Mouse (Mus musculus): ENCODE measurements around the gene Myog. TPM values are rescaled to one million over a fixed set of nuclear protein-coding genes. Genes with fewer than 3 reads are reported as not detected.
A peak's percentile ranks its signal among the peaks of the same experiment; 100 is the strongest.

The Myog gene
- polyA plus RNA-seq, 1 experiment = 22.0 TPM

- H3ac ChIP-seq (ENCODE audit: control insufficient read depth, insufficient read length, low read depth) = no peak overlapping the region
- no peaks in the 10 kb centered on the region for H3K79me3 ChIP-seq (ENCODE audit: low read depth)
- H3K4me3 ChIP-seq (ENCODE audit: insufficient read depth, poor library complexity, severe bottlenecking) = no peak overlapping the region
- H3K36me3 ChIP-seq (ENCODE audit: control insufficient read depth, insufficient read depth) = no peaks in the 10 kb centered on the region
- H3K79me2 ChIP-seq (ENCODE audit: control insufficient read depth, insufficient read depth) = no peaks in the 10 kb centered on the region
- TF ChIP-seq CTCF (IDR thresholded peaks at IDR 0.05; ENCODE audit: control insufficient read depth, insufficient read depth, insufficient read length) = no peak
- no peak for TF ChIP-seq MYOD1 (IDR thresholded peaks at IDR 0.05; ENCODE audit: control insufficient read depth, insufficient read length, low read depth)
- TF ChIP-seq MYOG (IDR thresholded peaks at IDR 0.05; ENCODE audit: control insufficient read depth, extremely low read depth, insufficient read length) = no peak
- TF ChIP-seq USF1 (IDR thresholded peaks at IDR 0.05; ENCODE audit: low read depth) = no peak
- TF ChIP-seq MAX (IDR thresholded peaks at IDR 0.05) = no peak
- TF ChIP-seq CEBPB (IDR thresholded peaks at IDR 0.05; ENCODE audit: low read depth) = no peak
- no peak for TF ChIP-seq FOSL1 (IDR thresholded peaks at IDR 0.05; ENCODE audit: insufficient read depth, low read length, poor library complexity, severe bottlenecking)
- H3K27me3 ChIP-seq (ENCODE audit: control insufficient read depth, insufficient read depth, insufficient read length) = no peaks in the 10 kb centered on the region
Measured at GRCm38 (mm10) chr1:134288239-134288638, 1.6 kb upstream of the Myog start.

GRCm38 (mm10) chr1:134290300-134290699, 511 bp downstream of the Myog start:
- TF ChIP-seq CTCF (IDR thresholded peaks at IDR 0.05; ENCODE audit: control insufficient read depth, insufficient read depth, insufficient read length) (no peak), MYOG (IDR thresholded peaks at IDR 0.05; ENCODE audit: control insufficient read depth, extremely low read depth, insufficient read length) (no peak), CEBPB (IDR thresholded peaks at IDR 0.05; ENCODE audit: low read depth) (no peak), USF1 (IDR thresholded peaks at IDR 0.05; ENCODE audit: low read depth) (no peak), FOSL1 (IDR thresholded peaks at IDR 0.05; ENCODE audit: insufficient read depth, low read length, poor library complexity, severe bottlenecking) (no peak), MAX (IDR thresholded peaks at IDR 0.05) (no peak), MYOD1 (IDR thresholded peaks at IDR 0.05; ENCODE audit: control insufficient read depth, insufficient read length, low read depth) (no peak)
- Histone ChIP-seq H3K27me3 (ENCODE audit: control insufficient read depth, insufficient read depth, insufficient read length) (no peaks in the 10 kb centered on the region), H3ac (ENCODE audit: control insufficient read depth, insufficient read length, low read depth) (no peak overlapping the region), H3K79me2 (ENCODE audit: control insufficient read depth, insufficient read depth) (no peaks in the 10 kb centered on the region), H3K36me3 (ENCODE audit: control insufficient read depth, insufficient read depth) (no peaks in the 10 kb centered on the region), H3K79me3 (ENCODE audit: low read depth) (no peaks in the 10 kb centered on the region), H3K4me3 (ENCODE audit: insufficient read depth, poor library complexity, severe bottlenecking) (no peak overlapping the region)

DNA sequence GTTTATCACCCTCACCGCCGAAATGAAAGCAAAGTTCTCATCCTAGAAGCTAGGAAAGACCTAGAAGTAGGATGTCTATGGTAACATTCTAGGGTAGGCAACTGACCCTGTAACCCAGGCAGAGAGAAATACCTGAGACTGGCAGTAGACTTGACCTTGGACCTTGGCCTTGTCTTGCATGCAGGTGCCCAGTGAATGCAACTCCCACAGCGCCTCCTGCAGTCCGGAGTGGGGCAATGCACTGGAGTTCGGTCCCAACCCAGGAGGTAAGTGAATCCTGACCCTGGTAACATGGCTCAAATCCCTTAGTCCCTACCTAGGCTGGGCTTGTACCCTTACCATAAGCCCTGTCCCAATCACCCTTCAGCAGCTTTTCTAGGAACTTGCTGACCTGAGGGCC, 1.1 kb downstream of the Myog start:
- H3K4me3 ChIP-seq (ENCODE audit: insufficient read depth, poor library complexity, severe bottlenecking) = no peak overlapping the region
- no peaks in the 10 kb centered on the region for H3K27me3 ChIP-seq (ENCODE audit: control insufficient read depth, insufficient read depth, insufficient read length)
- H3K79me3 ChIP-seq (ENCODE audit: low read depth) = no peaks in the 10 kb centered on the region
- no peak overlapping the region for H3ac ChIP-seq (ENCODE audit: control insufficient read depth, insufficient read length, low read depth)
- peak; percentile 43 for TF ChIP-seq CTCF (IDR thresholded peaks at IDR 0.05; ENCODE audit: control insufficient read depth, insufficient read depth, insufficient read length)
- no peak for TF ChIP-seq USF1 (IDR thresholded peaks at IDR 0.05; ENCODE audit: low read depth)
- no peak for TF ChIP-seq MYOG (IDR thresholded peaks at IDR 0.05; ENCODE audit: control insufficient read depth, extremely low read depth, insufficient read length)
- TF ChIP-seq MYOD1 (IDR thresholded peaks at IDR 0.05; ENCODE audit: control insufficient read depth, insufficient read length, low read depth) = no peak
- H3K79me2 ChIP-seq (ENCODE audit: control insufficient read depth, insufficient read depth) = no peaks in the 10 kb centered on the region
- no peaks in the 10 kb centered on the region for H3K36me3 ChIP-seq (ENCODE audit: control insufficient read depth, insufficient read depth)

DNA sequence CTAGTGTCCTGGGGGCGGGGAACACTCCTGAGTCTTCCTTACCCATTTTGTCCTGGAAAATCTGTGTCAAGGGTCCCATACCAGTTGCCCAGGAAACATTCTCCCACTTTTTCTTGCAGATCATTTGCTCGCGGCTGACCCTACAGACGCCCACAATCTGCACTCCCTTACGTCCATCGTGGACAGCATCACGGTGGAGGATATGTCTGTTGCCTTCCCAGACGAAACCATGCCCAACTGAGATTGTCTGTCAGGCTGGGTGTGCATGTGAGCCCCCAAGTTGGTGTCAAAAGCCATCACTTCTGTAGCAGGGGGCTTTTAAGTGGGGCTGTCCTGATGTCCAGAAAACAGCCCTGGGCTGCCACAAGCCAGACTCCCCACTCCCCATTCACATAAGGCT, 1.8 kb downstream of the Myog start:
- no peaks in the 10 kb centered on the region for H3K36me3 ChIP-seq (ENCODE audit: control insufficient read depth, insufficient read depth)
- H3K4me3 ChIP-seq (ENCODE audit: insufficient read depth, poor library complexity, severe bottlenecking) = no peak overlapping the region
- no peaks in the 10 kb centered on the region for H3K79me2 ChIP-seq (ENCODE audit: control insufficient read depth, insufficient read depth)
- no peaks in the 10 kb centered on the region for H3K27me3 ChIP-seq (ENCODE audit: control insufficient read depth, insufficient read depth, insufficient read length)
- H3ac ChIP-seq (ENCODE audit: control insufficient read depth, insufficient read length, low read depth) = no peak overlapping the region
- no peak for TF ChIP-seq MAX (IDR thresholded peaks at IDR 0.05)
- TF ChIP-seq CEBPB (IDR thresholded peaks at IDR 0.05; ENCODE audit: low read depth) = no peak
- no peak for TF ChIP-seq FOSL1 (IDR thresholded peaks at IDR 0.05; ENCODE audit: insufficient read depth, low read length, poor library complexity, severe bottlenecking)
- no peak for TF ChIP-seq USF1 (IDR thresholded peaks at IDR 0.05; ENCODE audit: low read depth)
- TF ChIP-seq MYOG (IDR thresholded peaks at IDR 0.05; ENCODE audit: control insufficient read depth, extremely low read depth, insufficient read length) = no peak
- no peak for TF ChIP-seq CTCF (IDR thresholded peaks at IDR 0.05; ENCODE audit: control insufficient read depth, insufficient read depth, insufficient read length)
- TF ChIP-seq MYOD1 (IDR thresholded peaks at IDR 0.05; ENCODE audit: control insufficient read depth, insufficient read length, low read depth) = no peak
- no peaks in the 10 kb centered on the region for H3K79me3 ChIP-seq (ENCODE audit: low read depth)

DNA sequence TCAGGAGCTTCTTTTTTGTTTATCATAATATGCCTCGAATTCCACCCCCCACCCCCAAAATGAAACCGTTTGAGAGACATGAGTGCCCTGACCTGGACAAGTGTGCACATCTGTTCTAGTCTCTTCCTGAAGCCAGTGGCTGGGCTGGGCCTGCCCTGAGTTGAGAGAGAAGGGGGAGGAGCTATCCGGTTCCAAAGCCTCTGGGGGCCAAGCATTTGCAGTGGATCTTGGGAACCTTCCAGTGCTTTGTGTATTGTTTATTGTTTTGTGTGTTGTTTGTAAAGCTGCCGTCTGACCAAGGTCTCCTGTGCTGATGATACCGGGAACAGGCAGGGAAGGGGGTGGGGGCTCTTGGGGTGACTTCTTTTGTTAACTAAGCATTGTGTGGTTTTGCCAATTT, 2.3 kb downstream of the Myog start:
- no peak for TF ChIP-seq MYOG (IDR thresholded peaks at IDR 0.05; ENCODE audit: control insufficient read depth, extremely low read depth, insufficient read length)
- no peak for TF ChIP-seq MYOD1 (IDR thresholded peaks at IDR 0.05; ENCODE audit: control insufficient read depth, insufficient read length, low read depth)
- TF ChIP-seq FOSL1 (IDR thresholded peaks at IDR 0.05; ENCODE audit: insufficient read depth, low read length, poor library complexity, severe bottlenecking) = no peak
- TF ChIP-seq CEBPB (IDR thresholded peaks at IDR 0.05; ENCODE audit: low read depth) = no peak
- TF ChIP-seq MAX (IDR thresholded peaks at IDR 0.05) = no peak
- TF ChIP-seq USF1 (IDR thresholded peaks at IDR 0.05; ENCODE audit: low read depth) = no peak
- TF ChIP-seq CTCF (IDR thresholded peaks at IDR 0.05; ENCODE audit: control insufficient read depth, insufficient read depth, insufficient read length) = no peak
- Histone ChIP-seq H3K27me3 (ENCODE audit: control insufficient read depth, insufficient read depth, insufficient read length) (no peaks in the 10 kb centered on the region), H3K4me3 (ENCODE audit: insufficient read depth, poor library complexity, severe bottlenecking) (no peak overlapping the region), H3ac (ENCODE audit: control insufficient read depth, insufficient read length, low read depth) (no peak overlapping the region), H3K79me2 (ENCODE audit: control insufficient read depth, insufficient read depth) (no peaks in the 10 kb centered on the region), H3K36me3 (ENCODE audit: control insufficient read depth, insufficient read depth) (no peaks in the 10 kb centered on the region), H3K79me3 (ENCODE audit: low read depth) (no peaks in the 10 kb centered on the region)

DNA sequence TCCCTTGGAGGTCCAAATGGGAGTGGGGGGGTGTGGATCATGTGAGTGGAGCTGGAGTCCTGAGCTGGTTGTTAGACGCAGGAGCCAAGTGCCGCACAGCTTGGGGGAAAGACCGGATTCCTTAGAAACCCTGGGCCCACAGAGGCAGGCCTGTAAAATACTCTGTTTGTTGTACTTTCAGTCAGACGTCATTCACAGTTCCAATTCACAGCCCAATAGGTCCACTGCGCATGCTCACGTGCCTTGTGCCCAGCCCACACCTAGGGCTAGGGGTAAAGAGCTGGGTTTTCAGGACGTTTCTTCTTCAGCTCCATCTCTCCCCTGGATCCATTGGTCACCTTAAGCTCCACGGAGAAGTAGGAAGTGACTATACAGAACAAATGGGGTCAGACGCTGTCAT, 2.8 kb downstream of the Myog start:
- no peak overlapping the region for H3K4me3 ChIP-seq (ENCODE audit: insufficient read depth, poor library complexity, severe bottlenecking)
- no peaks in the 10 kb centered on the region for H3K79me3 ChIP-seq (ENCODE audit: low read depth)
- no peak overlapping the region for H3ac ChIP-seq (ENCODE audit: control insufficient read depth, insufficient read length, low read depth)
- no peaks in the 10 kb centered on the region for H3K36me3 ChIP-seq (ENCODE audit: control insufficient read depth, insufficient read depth)
- no peaks in the 10 kb centered on the region for H3K79me2 ChIP-seq (ENCODE audit: control insufficient read depth, insufficient read depth)
- no peaks in the 10 kb centered on the region for H3K27me3 ChIP-seq (ENCODE audit: control insufficient read depth, insufficient read depth, insufficient read length)
- no peak for TF ChIP-seq USF1 (IDR thresholded peaks at IDR 0.05; ENCODE audit: low read depth)
- TF ChIP-seq MYOD1 (IDR thresholded peaks at IDR 0.05; ENCODE audit: control insufficient read depth, insufficient read length, low read depth) = no peak
- no peak for TF ChIP-seq MAX (IDR thresholded peaks at IDR 0.05)
- TF ChIP-seq MYOG (IDR thresholded peaks at IDR 0.05; ENCODE audit: control insufficient read depth, extremely low read depth, insufficient read length) = no peak
- no peak for TF ChIP-seq FOSL1 (IDR thresholded peaks at IDR 0.05; ENCODE audit: insufficient read depth, low read length, poor library complexity, severe bottlenecking)
- no peak for TF ChIP-seq CEBPB (IDR thresholded peaks at IDR 0.05; ENCODE audit: low read depth)
- TF ChIP-seq CTCF (IDR thresholded peaks at IDR 0.05; ENCODE audit: control insufficient read depth, insufficient read depth, insufficient read length) = no peak
